Mouse (Mus musculus): ENCODE data around the gene Dgkd. TPM values are rescaled to one million over a fixed set of nuclear protein-coding genes. Genes with fewer than 3 reads are reported as not detected.

Dgkd gene
- polyA plus RNA-seq, 3 experiments from 2014 or later = 19.3 to 35.5 (median 34.2) TPM

DNA sequence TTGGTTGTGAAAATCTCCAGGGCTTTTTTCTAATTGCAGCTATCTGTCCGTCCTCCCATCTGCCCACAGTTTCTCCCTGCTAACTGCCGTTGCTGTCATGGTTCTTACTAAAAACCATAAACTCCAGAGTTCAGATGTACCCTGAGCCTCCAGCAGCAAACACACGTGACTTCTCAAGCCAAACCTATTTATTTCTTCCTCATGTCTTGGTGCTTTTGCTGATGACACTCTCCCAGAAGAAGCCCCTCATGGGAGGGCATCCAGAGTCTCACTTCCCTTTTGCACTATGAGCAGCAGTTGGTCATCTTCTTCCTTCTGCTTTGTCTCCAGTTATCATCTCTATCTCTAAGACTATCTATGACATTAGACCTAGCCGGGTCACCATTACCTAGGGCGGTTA, 3.8 kb upstream of the Dgkd start:
- ATAC-seq = no peak

DNA sequence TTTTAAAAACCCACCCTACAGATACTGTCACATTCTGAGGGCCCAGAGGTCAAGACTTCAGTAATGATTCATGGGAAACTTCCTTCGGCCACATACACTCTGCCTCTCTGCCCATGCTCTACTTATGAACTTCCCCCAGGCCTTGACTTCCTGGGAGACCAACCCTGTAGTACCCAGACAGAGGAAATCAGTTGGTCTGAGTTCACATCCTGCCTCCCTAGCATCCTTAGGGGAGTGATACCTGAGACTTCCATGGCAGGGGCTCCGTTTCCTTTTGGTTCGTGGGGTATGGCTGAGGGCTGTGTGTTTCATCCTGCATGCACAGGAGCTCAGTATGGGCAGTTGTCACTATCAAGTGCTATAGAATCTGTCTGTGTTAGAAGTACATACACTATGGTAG, 1.7 kb upstream of the Dgkd start:
- no peak for ATAC-seq

DNA sequence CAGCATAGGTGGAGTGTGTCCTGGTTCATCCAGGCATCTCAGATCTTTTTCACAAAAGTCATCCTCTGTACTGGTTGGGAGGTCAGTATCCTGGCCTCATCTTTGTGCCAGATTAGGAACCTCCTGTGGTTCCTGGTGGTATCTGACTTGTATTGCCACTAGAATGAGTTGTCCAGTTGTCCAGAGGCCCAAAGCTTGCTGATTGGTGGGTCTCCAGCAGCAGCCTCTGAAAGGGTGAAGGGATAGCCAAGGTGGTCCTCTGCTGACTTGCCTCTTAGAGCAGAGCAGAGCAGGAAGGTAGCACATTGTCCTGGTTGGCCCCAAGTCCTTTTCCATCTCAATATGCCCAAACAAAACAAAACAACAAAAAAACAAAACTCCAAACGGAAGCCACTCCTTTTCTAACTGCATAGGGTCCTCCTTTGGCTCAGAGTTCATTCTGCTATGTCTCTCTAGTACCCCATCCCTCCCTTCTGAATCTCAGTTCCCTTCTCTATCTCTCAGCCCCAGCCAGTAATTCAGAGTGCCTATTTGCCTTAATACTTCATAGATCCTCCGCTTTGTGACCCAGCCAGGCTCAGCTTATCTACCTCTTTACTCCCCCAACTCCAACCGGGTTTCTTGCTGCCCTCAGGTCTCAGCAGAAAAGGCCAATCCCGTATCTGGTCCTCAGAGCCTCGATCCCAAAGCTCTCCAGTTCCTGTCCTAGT, 851 bp upstream of the Dgkd start:
- ATAC-seq = no peak

DNA sequence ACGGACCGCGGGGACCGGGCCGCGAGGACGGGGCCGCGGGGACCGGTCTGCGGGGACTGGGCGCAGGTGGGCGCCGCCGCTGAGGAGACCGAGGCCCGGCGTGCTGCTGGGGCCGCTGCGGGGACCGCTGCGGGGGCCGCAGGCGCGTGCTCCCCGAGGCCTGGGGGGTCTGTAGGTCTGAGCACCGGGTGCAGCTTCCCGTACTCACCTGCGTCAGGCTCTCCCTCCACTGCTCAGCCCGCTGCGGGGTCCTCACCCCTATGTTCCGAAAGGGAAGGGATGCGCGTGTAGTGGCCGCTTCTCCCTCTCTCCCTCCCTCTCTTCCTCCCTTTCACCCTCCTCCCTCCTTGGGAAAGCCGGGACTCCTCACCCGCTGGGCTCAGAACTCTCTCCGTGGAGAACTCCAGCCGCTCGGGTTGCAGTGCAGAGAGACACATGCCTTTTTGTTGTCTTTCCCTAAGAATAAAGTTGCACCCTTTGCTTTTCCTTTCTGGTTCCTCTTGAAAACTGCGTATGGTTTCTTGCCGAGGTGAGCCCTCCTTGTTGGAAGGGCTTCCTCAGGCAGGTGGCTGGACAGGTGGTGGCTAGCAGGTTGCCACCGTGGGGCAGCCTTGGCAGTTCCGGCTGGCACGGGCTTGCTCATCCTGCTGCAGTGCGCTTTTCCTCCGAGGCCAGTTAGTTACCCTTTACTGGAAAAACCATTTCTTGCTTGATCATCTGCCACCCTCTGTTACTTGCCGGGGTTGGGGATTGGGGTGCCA, 694 bp downstream of the Dgkd start:
- ATAC-seq = peak; percentile 21

DNA sequence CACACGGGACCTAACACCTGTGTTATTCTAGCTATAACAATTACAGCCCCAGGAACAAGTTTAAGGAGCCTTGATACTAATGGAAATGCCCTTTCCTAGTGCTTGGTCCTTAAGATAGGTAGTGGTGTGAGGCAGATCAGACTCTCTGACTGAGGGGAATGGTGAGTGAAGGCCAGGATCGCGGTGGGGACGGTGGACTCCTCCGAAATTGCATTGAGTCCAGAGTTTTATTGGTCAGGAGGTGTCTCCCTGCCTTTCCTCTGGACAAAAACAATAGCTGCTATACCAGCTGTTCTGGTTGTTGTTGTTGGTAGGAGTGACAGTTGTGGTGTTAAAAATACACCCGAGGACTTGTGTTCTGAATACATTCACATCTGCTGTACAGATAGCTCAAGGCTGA, 1.3 kb downstream of the Dgkd start:
- no peak for ATAC-seq

DNA sequence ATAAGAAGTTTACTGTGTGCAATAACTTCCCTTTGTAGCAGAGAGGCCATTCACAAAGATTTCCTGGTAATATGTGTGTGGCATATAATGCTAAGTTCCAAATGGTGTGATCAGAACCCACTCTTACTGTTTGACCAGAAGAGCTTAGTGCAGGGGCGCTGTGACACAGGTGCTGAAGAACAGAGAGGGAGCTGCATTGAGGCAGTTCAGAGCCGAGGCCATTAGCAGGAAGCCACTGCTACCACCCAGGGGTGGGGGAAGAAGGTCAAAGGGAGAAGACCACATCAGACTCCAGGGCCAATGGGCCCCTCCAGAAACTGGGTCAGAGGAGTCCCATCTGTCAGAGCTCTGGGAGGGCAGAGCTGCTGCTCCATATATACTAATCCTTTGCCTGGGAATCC, 1.8 kb downstream of the Dgkd start:
- ATAC-seq = peak; percentile 8

DNA sequence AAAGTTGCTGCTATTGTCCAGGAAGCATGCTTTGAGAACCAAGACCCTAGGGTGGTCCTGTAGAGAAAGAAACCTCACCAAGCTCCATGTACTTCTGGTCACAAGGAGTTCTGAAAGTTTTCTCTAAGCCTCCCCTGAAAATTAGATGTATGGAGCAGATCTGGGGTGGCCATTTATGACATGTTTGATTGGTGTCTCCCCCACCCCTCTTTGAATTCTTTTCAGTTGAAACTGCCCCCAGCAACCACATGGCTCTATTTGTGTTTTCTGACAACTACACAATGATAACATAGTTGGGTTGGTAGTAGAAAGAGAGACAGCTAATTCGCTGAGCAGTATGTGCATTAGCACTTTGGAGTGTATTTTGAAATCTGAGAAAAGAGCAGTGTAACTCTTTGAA, 2.4 kb downstream of the Dgkd start:
- ATAC-seq = no peak

DNA sequence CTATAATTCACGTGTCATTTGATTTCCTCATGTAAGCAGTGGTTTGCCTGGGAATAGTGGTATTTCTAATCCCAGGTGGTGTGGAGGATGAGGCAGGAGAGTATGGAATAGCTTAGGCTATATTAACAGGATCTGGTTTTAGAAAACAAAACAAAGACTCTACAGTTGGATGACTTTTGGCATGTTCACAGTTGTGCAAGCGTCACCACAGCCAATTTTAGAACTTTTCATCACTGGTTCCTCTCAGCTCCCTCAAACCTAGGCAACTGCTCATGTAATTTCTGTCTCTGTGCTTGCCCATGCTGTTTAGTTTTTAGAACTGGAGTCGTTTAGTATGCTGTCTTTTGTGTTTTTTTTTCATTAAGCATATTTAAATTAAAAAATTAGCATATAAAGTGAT, 3.7 kb downstream of the Dgkd start:
- ATAC-seq = no peak

DNA sequence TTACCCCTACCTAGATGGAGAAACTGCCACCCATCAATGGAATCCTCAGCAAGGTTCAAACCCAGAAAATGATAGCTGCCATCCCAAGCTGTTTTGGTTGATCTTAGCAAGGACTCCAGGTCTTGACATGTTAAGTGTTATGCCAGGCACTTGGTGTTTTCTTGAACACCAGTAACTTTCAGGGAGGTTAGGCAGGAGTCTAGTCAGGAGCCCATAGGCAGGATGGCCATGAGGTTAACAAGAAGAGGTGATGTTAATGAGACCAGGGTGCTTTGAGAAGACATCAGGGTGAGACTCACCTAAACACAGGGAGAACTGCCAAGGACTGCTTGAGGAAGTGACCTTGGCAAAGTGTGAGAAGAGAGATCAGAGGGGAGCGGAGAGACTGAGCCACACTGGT, 4.9 kb downstream of the Dgkd start:
- no peak for ATAC-seq

DNA sequence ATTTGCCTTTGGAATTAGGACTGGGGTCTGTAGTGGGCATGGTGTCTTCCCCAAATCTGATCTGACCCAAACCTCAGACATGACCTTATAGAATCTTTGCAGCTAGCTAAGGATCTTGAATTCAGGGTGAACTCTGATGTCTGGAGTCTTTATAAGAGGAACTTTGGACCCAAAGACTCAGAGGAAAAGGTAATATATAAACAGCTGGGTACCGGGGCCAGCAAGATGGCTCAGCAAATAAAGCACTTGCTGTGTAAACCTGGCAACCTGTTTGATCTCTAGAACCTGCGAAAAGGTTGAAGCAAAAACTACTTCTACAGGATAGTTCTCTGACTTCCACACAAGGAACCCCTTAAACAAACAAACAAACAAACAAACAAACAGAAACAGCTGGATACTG, 5.4 kb downstream of the Dgkd start:
- no peak for ATAC-seq

DNA sequence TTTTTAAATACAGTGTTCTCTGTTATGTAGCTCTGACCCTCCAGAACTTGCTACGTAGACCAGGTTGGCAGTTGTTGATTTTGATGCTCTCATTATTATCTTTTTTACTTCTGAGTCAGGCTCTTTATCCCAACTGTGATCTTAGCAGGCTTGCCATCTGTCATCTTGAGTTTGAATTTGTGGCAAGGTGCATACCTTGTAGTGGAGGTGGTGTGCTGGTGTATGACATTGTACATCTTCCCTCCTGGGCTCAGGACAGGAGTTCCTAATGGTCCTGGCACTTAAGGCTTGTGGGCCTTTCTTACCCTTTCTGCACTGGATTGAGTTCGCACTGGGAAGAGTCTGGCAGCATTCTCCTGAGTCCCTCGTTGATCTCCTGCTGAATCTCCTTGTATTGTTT, 10.5 kb downstream of the Dgkd start:
- ATAC-seq = no peak

DNA sequence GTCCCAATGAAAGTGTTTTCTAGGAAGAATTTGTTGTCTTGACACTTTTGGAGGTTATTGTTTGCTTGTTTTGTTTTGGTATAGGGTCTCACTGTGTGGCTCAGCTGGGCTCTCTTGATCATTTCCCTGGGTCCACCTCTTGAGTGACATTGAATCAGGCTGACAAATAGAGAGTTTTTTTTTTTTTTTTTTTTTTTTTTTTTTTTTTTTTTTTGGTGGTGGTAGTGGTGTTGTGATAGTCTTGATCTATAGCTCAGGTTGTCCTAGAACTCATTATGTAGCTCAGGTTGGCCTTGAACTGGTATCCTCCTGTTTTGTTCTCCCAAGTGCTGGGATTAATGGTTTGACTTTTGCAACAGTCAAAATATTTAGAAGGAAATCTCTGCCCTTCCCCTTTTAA, 11.8 kb downstream of the Dgkd start:
- ATAC-seq = no peak

DNA sequence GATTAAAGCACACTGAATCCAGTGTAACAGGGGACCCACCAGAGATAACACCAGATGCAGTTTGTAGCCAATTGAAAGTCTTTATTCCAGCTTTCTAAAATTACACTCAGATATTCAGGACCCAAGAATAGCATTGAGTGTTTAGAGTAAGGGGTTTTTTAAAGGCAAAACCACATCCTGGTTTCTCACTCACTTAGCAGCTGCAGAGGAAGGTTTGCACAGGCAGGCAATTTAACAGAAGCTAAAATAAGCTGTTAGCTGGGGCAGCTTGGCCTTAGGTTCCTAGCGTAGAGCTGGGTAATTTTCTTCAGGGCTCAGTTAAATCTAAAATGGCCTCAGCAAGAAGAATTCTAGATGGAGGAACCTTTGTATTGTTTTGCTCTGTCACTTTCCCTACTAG, 13.6 kb downstream of the Dgkd start:
- peak; percentile 93 for ATAC-seq

DNA sequence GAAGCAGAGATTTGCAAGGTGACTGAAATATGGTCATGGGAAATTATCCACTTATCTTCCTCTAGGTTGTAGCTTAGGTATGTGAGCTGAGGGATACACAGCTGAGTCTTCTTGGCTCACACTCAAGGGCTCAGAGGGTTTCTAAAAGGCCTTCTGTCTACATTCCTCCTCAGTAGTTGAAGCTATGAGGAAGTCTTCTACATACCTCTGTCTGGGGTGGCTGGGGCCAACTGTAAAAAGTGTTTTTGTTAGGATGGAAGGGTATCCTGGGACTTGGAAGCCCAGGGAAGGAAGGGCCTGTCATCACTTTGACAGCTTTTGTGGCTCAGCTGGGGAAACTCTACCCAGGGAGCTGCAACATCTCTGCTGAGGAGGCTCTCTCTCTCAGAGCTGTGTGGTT, 18.5 kb downstream of the Dgkd start:
- no peak for ATAC-seq

DNA sequence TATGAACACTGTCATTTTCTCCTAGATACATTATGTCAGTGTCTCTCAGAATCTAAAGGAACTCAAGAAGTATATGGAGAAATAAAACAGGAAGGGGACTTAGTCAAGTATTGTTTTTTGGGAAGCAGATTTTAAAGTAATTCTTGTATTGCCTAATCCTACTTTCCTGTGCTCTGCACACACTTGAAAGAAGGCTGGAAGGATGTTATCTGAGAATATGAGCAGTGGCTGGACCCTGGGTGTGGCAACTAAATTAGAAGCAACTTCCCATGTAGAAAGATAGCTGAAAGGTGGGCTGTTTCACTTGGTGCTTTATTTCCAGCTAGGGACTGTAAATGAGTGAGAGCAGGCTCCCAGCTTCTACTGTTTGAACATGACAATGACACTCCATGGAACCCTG, 20.0 kb downstream of the Dgkd start:
- ATAC-seq = no peak

DNA sequence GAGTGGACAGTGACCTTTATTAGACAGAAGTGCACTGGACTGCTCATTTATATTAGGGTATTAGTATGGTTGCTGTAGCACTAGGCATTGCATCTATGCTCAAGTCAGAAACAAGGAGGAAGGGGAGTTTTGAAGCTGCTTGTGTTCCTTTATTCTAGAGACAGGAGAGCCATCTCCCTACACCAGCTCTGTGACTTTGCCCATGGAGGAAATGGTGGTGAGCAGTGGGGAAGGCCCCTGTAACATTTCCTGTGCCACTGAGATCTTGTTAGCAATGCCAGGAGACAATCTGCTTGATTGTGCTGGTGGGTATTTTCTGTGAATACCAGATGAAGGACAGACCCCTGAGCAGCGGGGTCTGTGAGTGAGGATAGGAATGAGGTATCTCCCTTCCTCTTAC, 23.0 kb downstream of the Dgkd start:
- ATAC-seq = peak; percentile 83

DNA sequence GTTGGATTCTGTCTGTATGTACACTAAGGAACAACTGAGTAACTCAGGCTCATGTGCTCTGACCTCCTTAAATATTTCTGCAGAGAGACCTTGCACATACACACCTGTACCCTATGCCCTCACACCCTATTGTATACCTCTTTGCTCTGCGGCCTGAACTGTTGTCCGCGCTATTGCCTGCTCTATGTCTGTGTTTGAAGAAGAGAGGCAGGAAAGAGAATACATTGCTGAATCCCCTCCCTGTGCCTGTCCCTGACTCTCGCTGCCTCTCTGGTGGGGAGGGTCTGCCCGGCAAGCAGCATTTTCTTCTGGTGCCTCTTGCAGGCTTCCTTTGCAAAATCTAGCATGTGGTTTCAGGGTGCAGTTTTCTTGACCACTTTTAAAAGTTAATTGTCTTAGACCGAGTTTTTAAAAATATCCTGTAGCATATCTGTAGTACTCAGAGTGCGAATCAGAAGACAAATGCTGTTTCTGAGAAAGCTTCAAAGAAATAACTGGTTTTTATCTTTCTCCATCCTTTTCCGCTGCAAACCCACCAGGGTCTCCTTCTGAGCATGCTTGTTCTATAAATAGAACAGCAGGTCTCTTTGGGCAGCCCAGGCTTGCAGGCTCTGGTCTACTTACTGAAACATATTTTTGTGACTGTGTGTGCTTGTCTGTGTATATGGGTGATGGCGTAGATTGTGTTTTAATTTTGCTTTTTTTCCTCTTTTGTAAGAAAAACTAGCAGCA, 24.6 kb downstream of the Dgkd start:
- peak; percentile 4 for ATAC-seq

DNA sequence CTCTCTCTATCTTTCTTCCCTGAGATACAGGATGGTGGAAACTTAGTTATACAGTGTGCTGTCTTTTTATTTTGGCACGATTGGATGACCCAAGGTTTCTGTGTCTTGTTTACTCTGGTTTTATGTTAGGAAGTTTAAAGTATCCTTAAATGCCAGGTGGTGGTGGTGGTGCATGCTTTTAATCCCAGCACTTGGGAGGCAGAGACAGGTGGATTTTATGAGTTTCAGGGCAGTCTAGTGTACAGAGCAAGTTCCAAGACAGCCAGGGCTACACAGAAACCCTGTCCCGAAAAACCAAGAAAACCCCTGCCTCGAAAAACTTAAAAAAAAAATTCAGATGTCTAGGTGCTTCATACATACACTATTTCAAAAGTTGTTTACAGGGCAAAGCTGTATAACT, 25.9 kb downstream of the Dgkd start:
- ATAC-seq = no peak

DNA sequence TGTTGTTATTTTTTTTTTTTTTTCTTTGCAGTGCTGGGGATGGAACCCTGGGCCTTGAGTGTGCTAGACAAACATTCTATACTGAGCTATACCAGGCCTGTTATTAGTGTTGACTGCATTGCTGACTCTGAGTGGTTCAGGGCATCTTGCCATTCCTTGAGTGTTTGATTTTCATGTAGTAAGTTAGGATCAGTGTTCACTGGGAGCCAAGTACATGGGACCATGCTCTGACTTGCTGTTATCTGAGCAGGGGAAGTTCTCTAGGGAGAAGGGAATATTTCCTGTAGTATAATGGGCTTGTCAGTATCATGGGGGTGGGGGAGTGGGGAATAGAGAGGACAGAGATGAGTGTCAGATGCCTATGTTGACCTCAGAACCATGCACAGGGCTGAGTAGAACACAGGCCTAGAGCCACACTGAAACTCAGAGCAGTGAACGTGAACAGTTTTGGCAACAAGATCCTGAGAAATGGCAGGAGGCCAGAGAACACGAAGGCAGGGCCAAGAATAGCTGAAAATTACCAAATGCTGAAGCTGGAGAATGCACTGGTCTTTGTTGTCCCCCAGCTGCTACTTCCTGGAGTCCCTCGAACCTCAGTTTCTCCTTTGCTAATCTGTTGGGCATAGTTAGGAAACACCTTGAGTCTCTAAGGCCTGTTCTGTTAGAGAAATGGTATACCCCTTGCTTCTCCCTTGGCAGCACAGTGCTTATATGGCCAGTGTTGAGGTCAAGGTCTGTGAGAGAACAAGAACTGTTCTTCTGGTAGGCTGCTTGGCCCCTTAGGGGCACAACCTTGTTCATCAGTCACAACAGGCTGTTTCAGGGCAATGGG, 26.6 kb downstream of the Dgkd start:
- ATAC-seq = no peak

DNA sequence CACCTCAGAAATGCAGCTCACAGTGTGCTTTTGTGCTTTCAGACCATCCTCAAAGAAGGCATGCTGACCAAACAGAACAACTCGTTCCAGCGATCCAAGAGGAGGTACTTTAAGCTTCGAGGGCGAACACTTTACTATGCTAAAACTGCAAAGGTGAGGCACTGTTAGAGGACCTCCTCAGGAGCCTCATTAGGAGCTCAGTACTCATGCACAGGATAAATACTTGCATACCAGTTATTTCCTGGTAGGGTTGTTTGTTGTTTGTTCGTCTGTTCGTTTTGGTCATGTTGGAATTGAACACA, 27.2 kb downstream of the Dgkd start:
- no peak for ATAC-seq

DNA sequence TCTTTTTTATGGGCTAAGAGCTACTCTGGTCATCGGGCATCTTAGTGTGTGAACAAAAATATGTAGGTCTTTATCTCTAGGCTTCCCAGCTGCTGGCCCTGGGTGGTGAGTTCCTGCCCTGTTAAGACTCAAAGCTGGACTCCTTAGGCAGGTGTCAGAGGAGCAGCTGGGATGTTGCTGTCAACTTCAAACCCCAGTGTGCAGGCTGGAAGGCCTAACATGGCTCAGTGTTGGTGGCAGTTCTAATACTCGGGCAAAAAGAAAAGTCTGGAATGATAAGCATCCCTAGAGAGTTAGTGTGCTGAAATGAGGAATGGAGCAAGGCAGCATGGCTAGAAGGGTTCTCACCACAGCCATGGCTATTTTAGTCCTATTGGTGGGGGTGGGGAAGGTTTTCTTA, 27.8 kb downstream of the Dgkd start:
- ATAC-seq = no peak

DNA sequence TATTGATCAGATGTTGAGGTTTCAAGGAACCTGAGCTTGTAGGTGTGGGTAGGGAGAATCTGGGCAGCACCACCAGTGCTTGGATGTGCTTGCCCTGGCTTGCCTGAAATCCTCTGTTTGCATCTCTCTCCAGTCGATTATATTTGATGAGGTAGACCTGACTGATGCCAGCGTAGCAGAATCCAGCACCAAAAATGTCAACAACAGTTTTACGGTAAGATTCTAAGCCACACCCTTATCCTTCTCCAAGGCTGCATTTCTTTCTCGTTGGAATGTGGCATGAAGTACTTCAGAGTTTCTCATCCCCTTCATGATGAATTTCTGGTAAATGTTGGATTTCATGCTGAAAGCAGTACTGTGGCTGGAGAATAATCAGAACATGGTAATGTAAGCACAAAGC, 28.6 kb downstream of the Dgkd start:
- no peak for ATAC-seq

DNA sequence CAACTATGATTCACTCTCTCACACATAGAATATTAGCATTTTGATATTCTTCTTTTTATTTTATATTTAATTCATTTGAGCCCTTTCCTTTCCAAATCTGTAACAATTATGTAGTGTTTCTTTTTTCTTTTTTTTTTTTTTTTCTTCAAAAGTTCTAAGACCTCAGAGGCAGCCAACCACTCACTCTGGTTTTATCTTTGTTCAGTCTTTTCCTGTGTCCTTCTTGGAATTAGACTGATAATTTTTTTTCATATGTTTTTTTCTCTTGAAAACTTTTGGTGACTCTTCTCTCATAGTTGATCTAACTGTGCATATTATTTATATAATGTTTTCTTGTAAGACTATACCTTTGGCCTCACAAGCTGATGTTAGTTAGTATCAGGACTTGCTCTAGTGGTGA, 29.5 kb downstream of the Dgkd start:
- no peak for ATAC-seq

Measured in inflammation-experienced regulatory T-cells, adult 6 months (primary cell).